Mouse (Mus musculus): ENCODE measurements around the gene Rfng. TPM values are rescaled to one million over a fixed set of nuclear protein-coding genes. Genes with fewer than 3 reads are reported as not detected.
"Not testable (repeated sequence)": the region's sequence is repeated elsewhere in the genome, so short reads cannot be mapped to it uniquely, and the experiment has no call there.

Rfng gene
- total RNA-seq, 2 experiments from 2014 or later, result 12.2 to 12.5 TPM

DNA sequence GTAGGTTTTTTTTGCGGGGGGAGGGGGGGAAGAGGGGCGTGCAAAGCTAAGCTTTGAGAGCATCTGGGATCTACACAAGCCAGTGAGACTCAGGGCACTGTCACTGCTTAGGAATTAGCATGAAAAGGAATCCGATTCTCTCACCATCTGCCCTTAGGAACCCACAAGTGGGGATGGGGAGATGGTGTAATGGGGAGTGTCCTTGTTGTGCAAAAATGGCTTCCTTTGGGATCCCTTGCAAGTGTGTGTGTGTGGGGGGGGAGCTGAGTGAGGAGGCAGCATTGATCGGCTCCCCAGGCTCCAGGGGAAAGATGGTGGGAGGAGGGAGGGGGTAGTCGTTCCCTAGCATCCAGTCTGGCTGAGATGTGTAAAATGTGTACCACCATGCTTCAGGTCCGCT is 6.9 kb downstream of the Rfng start:
- DNase-seq, result no peak
- intact Hi-C loops (cut with DNase I), result loop anchor here (5.0 to 10.0 kb wide), 3 partner anchors 120 to 290 kb away; no protein-coding TSS in a partner anchor

DNA sequence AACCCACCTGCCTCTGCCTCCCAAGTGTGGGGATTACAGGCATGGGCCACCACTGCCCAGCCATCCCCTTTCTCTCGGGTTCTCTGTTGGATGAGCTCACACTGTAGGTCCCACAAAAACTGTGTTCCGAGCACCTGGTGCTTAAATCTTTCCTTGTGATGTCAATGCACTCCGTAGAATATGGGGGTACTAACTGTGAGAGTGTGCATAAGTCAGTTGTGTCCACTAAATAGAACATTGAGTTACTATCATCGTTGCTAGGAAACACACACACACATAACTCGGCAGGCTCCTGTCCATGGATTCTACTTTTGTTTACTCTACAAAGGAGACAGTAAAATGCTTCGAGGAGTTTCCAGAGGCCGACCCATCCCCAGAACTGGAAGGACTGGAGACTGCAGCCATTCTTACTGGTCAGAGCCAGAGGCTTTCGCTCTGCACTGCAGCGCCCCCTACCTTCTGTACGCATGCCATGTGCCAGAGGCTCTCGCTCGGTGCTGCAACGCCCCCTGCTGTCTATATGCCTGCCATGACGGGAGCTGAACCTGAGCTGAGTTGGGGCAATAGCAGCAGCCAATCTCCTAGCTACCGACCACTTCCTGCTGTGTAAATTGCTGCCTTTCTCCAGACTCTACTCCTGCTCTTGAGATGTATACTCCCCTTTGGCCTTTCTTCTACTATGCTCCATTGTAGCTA is 8.1 kb downstream of the Rfng start:
- DNase-seq, result peak; percentile 95 to 98
- intact Hi-C loops (cut with DNase I), result loop anchor here (1.0 to 10.0 kb wide), 4 partner anchors 56 to 289 kb away; no protein-coding TSS in a partner anchor

DNA sequence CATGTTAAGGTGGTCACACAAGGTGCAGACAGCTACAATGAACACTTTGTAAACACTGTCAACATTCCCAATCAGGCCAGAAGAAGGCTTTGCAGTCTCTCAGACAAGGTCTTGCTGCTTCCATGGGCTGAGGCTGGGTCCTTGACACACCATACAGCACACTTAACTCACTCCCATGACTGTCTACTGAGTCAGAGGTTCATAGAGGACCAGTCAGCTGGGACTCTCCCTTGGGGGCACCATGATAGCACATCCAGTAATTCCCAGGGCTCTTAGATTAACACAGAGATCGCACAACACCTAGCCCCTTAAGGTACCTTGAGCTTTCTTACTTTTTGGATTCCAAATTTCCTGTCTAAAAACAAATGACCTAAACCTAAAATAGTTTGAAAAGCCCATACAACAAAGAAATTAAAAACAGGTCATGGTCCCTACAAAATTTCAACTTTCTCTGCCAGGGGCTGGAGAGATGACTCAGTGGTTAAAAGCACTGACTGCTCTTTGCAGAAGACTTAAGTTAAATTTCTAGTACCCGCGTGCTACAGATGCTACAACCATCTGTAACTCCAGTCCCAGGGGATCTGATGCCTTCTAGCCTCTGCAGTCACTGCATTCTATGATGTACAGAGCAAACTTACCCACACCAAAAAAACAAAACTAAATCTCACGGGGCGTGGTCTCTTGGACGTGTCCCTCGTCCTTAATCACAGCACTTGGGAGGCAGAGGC is 10.4 kb downstream of the Rfng start:
- intact Hi-C loops (cut with DNase I), result loop anchor here (10.0 kb wide), 1 partner anchor 259 kb away; no protein-coding TSS in a partner anchor
- no peak for DNase-seq

DNA sequence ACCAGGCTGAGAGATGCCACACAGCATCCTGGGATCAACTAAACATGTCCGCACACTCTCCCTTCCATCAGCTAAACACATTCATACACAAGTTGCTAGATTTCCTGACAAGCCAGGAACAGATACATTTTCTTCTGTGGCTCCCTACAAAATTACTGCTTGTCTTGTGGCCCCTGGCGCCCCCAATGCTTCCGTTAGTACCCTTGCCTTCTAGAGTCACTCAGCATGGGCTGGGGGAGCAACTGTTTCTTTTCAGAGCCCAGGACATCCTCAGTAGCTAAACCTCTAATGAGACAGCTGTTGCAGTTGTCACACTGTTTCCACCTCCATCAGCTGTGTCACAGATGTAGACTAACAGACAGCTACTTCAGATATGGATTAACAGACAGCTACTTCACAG is 11.3 kb downstream of the Rfng start:
- intact Hi-C loops (cut with DNase I), result loop anchor here (10.0 kb wide), 1 partner anchor 258 kb away; no protein-coding TSS in a partner anchor
- DNase-seq, result no peak

DNA sequence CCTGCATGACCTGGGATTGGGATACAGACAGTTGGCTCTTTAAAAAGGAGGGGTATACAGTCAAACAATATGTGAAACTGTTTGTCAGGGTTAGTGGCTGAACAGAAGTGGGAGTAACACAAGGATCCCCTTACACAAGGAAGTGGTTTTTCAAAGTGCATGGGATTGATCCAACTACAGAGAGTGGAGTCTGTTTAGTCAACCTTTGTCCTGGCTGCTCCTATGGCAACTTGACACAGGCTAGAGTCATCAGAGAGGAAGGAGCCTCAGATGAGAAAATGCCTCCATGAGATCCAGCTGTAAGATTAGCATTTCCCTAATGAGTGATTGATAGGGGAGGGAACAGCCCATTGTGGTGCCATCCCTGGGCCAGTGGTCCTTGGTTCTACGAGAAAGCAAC is 15.8 kb downstream of the Rfng start:
- intact Hi-C loops (cut with DNase I), result no loop called here
- DNase-seq, result no peak

DNA sequence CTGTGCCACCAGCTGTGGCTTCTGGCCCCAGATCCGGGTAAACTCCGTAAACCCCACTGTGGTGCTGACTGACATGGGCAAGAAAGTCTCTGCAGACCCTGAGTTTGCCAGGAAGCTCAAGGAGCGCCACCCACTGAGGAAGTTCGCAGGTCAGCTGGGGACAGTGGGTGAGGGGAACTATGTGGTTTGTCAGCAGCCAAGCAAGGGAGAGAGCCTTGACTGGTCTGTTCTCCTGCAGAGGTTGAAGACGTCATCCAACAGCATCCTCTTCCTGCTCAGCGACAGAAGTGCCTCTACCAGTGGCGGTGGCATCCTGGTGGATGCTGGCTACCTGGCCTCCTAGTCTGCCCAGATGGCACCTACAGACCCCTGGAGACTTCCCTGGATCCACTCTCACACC is 17.0 kb downstream of the Rfng start:
- intact Hi-C loops (cut with DNase I); DNase-seq: not testable (repeated sequence)

DNA sequence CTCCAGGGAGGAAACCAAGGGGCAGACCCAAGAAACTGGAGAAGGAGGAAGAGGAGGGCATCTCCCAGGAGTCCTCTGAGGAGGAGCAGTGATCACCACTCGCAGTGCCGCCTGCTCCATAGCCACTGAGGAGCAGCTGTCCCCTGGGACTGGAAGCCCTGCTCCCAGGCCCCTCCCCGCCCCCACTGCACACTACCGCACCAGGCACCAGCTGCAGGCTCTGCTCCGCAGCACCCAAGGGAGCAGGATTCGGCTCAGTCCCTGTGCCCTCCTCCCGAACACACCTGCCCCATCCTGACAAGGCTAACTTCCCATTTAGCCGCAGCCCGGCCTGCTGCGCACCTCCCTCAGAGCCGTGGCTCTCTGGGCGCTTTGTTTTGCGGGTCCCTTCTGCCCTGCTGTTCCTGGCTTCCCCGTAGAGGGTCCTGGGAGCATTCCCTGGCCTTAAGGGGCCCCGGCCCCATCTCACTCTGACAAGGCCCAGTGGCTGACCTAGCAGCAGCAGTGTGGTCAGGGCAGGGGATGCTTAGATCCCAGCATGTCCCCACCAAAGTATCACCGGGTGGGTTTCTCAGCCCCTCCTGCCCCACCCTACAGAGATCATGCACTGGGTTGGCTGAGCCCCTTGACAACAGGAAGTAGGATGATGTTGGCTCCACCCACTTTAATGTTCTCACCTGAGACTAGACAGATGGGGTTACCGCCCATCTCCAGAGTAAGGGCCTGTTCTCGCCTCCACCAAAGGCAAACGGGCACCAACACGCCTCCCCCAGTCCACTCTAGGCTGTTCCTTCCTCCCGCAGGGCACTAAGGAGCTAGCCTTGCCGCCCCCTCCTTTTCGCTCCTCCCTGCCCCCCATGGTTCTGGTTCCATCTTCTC is 20.6 kb downstream of the Rfng start:
- intact Hi-C loops (cut with DNase I), result not testable (repeated sequence)

DNA sequence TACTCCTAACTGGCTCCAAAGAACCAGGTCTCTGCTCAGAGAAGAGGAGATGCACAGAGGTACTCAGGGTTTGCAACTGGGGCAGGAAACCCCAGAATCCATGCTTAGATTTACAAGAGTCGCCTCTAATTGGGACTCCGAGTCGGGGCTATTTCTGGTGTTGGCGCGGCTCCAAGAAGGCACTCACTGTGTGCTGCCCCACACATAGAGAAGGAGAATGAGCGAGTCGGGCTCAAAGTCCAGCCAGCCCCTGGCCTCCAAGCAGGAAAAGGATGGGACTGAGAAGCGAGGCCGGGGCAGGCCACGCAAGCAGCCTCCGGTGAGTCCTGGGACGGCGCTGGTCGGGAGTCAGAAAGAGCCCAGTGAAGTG is 21.4 kb downstream of the Rfng start, which contains the start of gene Hmga1b:
TSS of gene Hmga1b (plus strand) at position 123 of the 370 bp plus-strand sequence.
- DNase-seq; intact Hi-C loops (cut with DNase I): not testable (repeated sequence)

More for the DNA sequence above, 20.6 kb downstream of the Rfng start:
- not testable (repeated sequence) for DNase-seq

DNA sequence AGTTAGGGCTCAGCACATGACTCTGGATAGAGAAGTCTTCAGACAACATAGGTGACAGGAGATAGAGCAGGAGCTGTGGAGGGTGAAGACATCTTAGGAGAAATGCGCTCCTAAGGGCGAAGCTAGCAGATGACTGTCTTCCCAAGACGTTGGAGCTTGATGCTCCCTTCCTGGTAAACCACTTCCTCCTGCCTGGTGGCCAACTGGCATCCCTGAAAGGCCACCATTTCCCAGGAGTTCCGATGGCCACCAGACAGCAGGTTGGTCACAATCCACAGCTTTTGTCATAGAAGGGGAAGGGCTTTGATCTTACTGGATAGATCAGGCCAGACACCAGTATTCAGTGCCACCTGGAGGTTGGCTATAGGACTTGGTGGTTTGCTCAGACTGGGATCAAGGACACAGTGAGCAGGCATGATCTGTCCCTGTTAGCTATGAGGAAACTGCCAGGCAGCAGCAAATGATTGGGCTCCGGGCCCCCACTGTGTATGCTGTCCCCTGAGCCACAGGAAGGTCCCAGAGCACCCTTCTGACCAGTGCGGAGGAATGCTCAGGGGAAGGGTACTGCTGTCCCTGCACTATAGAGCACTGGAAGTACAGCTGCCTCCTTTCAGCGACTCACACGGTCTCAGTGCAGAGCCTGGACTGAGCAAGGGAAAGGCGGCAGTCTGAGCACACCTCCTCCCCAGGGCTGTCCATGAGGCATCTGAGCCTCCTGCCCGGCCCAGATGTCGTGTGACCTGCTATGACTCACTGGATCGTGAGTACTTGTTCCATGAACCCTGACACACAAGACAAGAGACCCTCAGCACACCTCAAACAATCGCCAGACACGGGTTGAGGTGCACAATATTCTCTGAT is 22.0 kb downstream of the Rfng start:
- DNase-seq, result no peak
- intact Hi-C loops (cut with DNase I), result no loop called here

DNA sequence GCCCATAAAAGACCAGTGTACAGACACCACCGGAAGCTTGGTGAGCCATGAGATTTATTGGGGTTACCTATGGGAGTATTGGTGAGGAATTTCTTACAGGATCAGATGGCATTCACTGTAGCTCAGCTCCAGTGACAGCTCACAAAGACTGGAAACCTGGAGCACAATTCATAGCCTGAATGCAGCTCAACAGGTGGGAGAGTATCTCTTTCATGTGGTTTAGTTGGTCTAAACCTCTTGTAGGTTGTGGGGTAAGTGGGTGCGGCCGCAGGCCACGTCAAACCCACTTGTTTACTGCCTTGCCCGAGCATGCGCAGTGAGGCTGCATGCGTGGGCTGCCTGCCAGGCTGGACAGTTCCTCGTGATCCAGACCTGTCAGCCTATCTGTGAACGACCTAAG is 23.8 kb downstream of the Rfng start:
- intact Hi-C loops (cut with DNase I), result no loop called here

DNA sequence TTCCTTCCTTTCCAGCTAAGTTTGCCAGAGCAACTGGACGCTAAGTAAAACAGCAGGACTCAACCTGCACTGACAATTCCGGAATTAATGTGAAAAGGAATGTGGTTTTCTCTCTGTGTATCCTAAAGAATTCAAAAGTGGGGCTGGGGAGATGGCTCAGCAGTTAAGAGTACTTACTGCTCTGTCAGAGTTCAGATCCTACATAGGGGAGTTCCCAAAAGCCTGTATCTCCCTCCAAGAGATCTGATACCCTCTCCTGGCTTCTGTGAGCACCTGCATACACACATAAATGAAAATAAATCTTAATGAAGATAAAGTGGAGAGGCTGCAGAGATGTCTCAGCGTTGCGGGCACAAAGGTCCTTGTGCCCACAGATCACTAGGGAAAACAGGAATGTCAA is 32.4 kb downstream of the Rfng start:
- intact Hi-C loops (cut with DNase I), result no loop called here

More for the DNA sequence above, 23.8 kb downstream of the Rfng start:
- DNase-seq, result no peak

DNA sequence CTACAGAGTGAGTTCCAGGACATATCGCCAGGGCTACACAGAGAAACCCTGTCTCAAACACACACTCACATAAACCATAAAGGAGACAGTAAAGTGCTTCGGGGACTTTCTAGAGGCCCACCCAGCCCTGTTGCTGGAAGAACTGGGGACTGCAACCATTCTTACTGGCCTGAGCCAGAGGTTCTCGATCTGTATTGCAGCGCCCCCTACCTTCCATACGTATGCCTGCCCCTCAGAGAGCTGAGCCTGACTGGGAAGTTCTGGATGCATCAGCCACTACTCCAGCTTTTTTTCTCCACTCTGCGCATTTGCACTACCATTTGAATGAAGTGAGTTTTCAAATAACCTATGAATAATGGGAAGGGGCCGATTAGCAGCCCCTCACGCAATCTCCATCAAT is 34.6 kb downstream of the Rfng start:
- intact Hi-C loops (cut with DNase I), result no loop called here
- DNase-seq, result peak in 1 of 2 experiments; percentile 36

More for the DNA sequence above, 32.4 kb downstream of the Rfng start:
- no peak for DNase-seq

DNA sequence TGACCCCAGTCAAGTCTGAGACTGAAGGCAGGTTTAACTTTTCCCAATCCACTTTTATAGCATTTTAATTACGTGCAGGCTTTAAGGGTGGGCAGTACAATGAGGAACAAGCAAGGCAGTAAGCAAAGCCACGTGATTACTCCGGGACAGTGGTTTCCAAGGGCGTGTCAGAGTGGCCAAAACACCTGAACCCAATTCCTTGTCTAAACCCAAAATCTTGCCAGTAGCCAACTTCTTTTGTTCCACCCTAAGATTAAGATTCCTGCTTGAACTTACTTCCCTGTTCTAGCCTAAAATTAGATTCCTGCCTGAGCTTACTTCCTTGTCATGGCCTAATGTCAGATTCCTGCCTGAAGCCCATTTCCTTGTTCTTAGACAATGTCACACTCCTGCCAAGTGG is 36.0 kb downstream of the Rfng start:
- no peak for DNase-seq
- intact Hi-C loops (cut with DNase I), result loop anchor here (2.0 kb wide), 1 partner anchor 25 kb away; no protein-coding TSS in a partner anchor

DNA sequence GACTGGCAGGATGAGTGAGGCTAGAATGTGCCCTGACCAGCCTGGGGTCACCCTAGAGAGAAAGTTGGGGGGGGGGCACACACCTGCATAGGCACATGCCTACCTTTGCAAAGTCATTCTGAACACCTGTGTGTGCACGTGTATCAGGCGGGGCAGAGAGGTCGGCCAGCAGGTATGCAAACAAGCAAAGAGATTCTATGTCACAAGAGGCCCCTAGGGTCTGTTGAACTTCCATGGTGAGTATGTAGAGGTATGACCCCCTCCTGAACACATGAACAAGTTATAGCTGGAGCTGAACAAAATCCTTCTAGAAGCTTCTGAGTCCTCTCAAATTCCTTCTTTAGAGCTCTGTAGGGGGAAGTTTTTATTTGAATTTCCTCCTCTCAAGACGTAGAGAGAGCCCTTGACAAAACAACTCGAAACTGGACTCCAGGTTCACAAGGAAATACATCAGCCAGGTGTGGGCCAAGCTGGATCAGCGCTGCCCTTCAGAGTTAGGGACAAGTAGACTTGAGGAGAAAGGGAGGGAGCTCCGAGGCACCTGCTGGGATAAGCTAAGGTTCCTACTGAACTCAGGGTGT is 39.8 kb downstream of the Rfng start:
- no peak for DNase-seq
- intact Hi-C loops (cut with DNase I), result no loop called here

DNA sequence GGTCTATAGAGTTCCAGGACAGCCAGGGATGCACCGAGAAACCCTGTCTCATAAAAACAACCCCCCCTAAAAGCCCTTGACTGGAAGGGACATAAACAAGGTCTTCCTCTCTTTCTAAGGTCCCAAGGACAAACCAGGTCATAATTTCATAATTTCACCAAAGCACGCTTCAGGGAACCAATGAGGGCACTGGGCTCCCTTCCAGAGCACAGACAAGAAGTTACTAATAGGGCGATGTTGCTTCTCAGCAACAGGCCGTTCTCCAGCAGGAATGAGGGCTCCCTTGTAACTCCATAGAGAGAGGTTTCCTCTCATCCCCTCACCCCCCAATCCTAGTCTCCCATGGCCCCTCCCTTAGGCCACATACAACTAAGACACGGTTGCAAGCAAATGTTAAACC is 43.0 kb downstream of the Rfng start:
- no peak for DNase-seq
- intact Hi-C loops (cut with DNase I), result no loop called here

DNA sequence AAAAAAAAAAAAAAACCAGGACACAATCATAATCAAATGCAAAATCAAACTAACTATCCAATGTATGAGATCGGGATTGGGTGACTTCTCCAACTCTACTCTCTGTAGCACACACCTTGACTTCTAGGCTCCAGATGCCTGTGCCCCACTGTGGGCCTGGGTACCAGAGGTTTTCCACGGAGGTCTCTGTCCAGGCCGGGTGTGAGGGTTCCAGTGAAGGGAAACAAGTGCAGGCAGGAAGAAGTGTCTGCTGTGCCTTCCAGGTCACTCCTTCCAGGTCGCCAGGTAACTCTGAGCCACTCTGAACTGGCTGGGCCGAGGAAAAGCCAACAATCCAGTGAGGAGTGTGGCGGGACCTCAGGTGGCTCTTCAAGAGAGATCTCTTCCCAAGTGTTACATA is 47.6 kb downstream of the Rfng start:
- DNase-seq, result no peak
- intact Hi-C loops (cut with DNase I), result no loop called here

DNA sequence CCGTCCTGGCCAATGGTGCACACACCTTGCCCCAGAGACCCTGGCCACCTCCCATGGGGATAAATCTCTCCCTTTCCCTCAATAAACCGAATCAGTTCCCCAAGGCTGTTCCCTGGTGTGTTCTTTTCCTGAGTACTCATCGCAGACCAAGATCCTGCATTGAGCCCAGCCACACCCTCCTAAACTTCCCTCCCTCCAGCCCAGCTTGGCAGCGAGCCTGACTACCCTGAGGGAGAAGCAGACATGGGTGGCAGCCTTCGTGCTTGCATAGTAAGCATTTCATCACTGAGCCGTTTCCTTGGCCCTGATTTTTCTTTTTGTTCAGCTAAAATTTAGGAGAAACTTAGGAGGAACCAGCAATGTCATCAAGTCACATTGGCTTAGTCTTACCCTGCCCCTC is 50.5 kb downstream of the Rfng start:
- intact Hi-C loops (cut with DNase I), result no loop called here
- peak; percentile 43 to 49 for DNase-seq

DNA sequence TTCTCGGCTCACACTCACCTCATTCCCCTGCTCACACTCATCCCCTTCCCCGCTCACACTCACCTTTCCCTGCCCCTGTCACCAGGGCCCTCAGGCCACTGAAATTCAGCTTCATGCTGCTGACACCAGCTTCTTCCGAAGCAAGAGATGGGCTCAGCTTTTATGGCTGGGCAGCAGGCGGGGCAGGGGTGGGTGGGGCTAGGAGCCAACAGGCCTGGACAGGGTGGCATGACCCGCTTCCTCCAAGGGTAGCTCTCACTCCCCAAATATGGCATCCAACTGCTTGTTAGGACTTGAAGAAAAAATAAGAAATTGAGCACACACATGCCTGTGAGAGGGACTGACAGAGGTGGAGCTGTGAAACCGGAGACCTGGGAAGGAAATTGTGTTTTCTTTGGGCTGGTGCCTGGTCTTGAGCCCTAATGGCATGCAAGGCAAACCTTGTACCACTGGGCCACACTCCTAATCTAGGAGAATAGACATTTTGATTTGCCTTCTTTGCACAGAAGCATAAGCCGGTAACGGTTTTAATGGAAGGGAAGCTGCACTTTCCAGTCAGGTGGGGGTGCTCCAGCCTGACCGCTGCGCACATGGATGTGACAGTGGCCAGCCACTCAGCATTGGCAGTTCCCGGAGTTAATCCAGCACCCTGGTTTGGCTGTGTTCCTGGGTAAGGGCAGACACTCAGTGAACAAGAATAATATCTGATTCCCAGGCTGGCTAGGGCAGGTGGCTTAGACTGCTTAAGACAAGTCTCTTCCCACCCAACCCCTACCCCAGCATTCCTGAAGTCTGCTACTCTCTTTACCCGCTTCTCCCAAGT is 51.9 kb downstream of the Rfng start, which contains the start of gene Cbr2:
TSS of gene Cbr2 (minus strand) at position 257 of the 823 bp plus-strand sequence.
- intact Hi-C loops (cut with DNase I), result no loop called here
- peak; percentile 74 to 76 for DNase-seq

DNA sequence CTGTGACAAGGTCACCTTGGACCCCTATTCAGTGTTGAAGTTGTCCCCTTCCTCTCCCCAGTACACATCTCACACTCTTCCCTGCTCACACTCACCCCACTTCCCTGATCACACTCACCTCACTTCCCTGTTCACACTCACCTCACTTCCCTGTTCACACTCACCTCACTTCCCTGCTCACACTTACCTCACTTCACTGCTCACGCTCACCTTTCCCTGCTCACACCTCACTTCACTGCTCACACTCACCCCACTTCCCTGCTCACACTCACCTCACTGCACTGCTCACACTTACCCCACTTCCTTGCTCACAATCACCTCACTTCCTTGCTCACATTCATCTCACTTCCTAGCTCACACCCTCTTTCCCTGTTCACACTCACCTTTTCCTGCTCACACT is 52.6 kb downstream of the Rfng start:
- no peak for DNase-seq
- intact Hi-C loops (cut with DNase I), result no loop called here
